Mouse (Mus musculus) heart, adult 2 months (tissue): ENCODE measurements around the gene Il1r1.

Experiments
- CTCF ChIP-seq: fragments of 200-600 bp; IDR thresholded peaks from 2 replicates; pipeline ENCODE4 v1.8.1; 2022; ENCODE audit warnings: antibody characterized with exemption, mild to moderate bottlenecking, moderate library complexity
- EP300 ChIP-seq: fragments of 200-500 bp; IDR thresholded peaks from 2 replicates; pipeline ENCODE4 v1.6.1; 2011; ENCODE audit warnings: low read depth, low read length, control low read depth; ENCODE audit not compliant: insufficient read depth
- POLR2A ChIP-seq: fragments of 200-500 bp; IDR thresholded peaks from 2 replicates; pipeline ENCODE4 v1.6.1; 2011; ENCODE audit warnings: mild to moderate bottlenecking, low read depth, low read length, control low read depth; ENCODE audit not compliant: insufficient read depth

GRCm38 (mm10) chr1:40237094-40237493 lies 12.2 kb downstream of the Il1r1 start:
- TF ChIP-seq POLR2A (no peak), CTCF (no peak), EP300 (no peak)
